Mouse (Mus musculus) neural tube, embryonic 12.5 days (tissue): Measurements from ENCODE around the gene Hoxc8. TPM values are rescaled to one million over a fixed set of nuclear protein-coding genes. Genes with fewer than 3 reads are reported as not detected.

Experiments used
- ATAC-seq: fragments of 200-750 bp; cut with Nextera tagmentation; 2 replicates; pipeline ENCODE4 v1.8.0; 2017; ENCODE audit warnings: low read depth, mild to moderate bottlenecking, moderate TSS enrichment, moderate library complexity; ENCODE audit not compliant: low FRiP score
- H3K27ac ChIP-seq: fragments of 300-500 bp; sonication (generic); 2 replicates; pipeline ENCODE4 v1.5.1; 2016
- H3K27me3 ChIP-seq: fragments of 300-500 bp; sonication (generic); replicated peaks from 2 replicates; pipeline ENCODE4 v1.6.1; 2016; ENCODE audit warnings: mild to moderate bottlenecking
- H3K36me3 ChIP-seq: fragments of 300-500 bp; sonication (generic); 2 replicates; pipeline ENCODE4 v1.6.1; 2016; ENCODE audit warnings: mild to moderate bottlenecking
- H3K4me1 ChIP-seq: fragments of 300-500 bp; sonication (generic); 2 replicates; pipeline ENCODE4 v1.6.1; 2016
- H3K4me2 ChIP-seq: fragments of 300-500 bp; sonication (generic); replicated peaks from 2 replicates; pipeline ENCODE4 v1.6.1; 2016; ENCODE audit warnings: mild to moderate bottlenecking
- H3K4me3 ChIP-seq: fragments of 300-500 bp; sonication (generic); 2 replicates; pipeline ENCODE4 v1.5.1; 2016
- H3K9ac ChIP-seq: fragments of 300-500 bp; sonication (generic); 2 replicates; pipeline ENCODE4 v1.6.1; 2016; ENCODE audit warnings: mild to moderate bottlenecking
- H3K9me3 ChIP-seq: fragments of 300-500 bp; sonication (generic); 2 replicates; pipeline ENCODE4 v1.6.1; 2016; ENCODE audit warnings: mild to moderate bottlenecking
- whole genome bisulfite sequencing: fragments of 180-500 bp; shearing (Covaris S2); methylation state at CpG from one replicate; pipeline ENCODE4 v1.1.7; 2016; 5-methylcytosine and 5-hydroxymethylcytosine counted together
- polyA plus RNA-seq: library from polyadenylated mRNA; unstranded; fragments of >200 nt; fragmentation: Nextera tagmentation; extraction: Ambion mirVana; gene quantifications from 2 replicates; pipeline ENCODE4 v1.2.1, GENCODE M21; 2016

The Hoxc8 gene
- polyA plus RNA-seq, 1 experiment from 2014 or later, result 65.6 TPM

- no peak; the same call in 1 of the 2 replicates for ATAC-seq
- Histone ChIP-seq H3K4me3 (peak overlapping the region; percentile 45), H3K9ac (peak overlapping the region; percentile 69), H3K36me3 (no peaks in the 10 kb centered on the region), H3K4me2 (peak overlapping the region; percentile 50), H3K4me1 (no peaks in the 10 kb centered on the region), H3K9me3 (no peaks in the 10 kb centered on the region), H3K27ac (peak overlapping the region; percentile 50), H3K27me3 (peaks cover 93% of the 10 kb centered on the region)
- WGBS, result under 1% methylated on average over 28 of the region's 28 CpGs
These were observed 35.4 kb upstream of the Hoxc8 start for GRCm38 (mm10) chr15:102955007-102955382.

DNA sequence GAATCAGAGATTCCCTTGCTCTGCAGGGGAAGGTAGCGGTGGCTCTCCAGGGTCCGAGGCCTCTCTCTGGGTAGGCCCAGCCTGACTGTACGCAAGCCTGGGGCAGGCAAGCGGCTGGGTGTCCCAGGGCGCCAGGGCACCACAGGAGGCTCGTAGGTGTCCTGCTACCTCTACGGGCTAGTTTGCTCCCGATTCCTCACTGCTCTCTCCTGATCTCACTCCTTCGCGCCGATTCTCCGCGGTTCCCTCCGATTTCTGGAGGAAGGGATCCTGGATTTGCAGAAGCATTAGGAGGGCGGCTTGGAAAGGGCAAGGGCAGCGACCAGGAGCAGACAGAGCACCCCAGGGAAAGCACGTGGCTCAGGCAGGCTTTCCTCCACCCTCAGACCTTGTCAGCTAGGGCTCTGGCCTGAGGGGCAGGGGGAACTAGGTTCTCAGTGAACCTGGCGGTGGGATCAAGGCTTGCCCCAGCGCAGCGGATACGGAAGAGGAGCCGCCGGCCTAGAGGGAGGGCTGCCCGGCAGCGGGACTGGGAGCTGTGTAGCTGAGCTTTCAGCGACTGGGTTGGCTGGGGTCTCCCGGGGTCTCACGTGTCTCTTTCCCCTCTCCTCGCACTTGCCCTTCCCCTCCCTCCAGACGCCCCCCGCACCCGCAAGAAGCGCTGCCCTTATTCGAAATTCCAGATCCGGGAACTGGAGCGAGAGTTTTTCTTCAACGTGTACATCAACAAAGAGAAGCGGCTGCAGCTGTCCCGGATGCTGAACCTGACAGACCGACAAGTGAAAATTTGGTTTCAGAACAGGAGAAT is 34.4 kb upstream of the Hoxc8 start:
- ATAC-seq, result no peak
- H3K9me3 ChIP-seq, result no peaks in the 10 kb centered on the region
- H3K27me3 ChIP-seq, result peaks cover 92% of the 10 kb centered on the region
- peak overlapping the region; percentile 50 for H3K4me2 ChIP-seq
- peak overlapping the region; percentile 45 for H3K4me3 ChIP-seq
- H3K36me3 ChIP-seq, result no peaks in the 10 kb centered on the region
- no peak overlapping the region; the same call in 1 of the 2 replicates for H3K27ac ChIP-seq
- H3K4me1 ChIP-seq, result no peaks in the 10 kb centered on the region
- H3K9ac ChIP-seq, result peak overlapping the region; percentile 69
- WGBS, result under 1% methylated on average over 39 of the region's 40 CpGs

DNA sequence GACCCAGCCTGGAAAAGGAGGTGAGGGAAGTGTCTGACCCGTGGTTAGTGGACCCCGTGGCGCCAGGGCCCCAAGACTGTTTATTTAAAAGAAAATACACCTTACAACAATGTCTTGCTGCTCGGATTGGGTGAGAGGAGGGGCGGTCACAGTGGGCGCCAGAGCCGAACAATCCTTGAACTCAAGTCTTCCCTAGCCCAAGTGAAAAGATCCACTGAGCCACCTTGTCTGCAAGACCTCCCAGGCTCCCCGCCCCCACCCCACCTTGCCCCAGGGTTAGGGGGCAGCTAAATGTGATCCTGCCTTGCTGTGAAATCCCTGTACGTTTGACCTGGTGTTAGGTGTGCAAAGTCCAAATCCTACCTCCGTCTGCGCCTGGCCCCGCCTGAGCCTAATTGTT is 33.5 kb upstream of the Hoxc8 start:
- Histone ChIP-seq H3K4me1 (no peaks in the 10 kb centered on the region), H3K36me3 (no peaks in the 10 kb centered on the region), H3K9me3 (no peaks in the 10 kb centered on the region), H3K4me3 (peak overlapping the region; percentile 45), H3K9ac (peak overlapping the region; percentile 69), H3K27ac (0 out of 2 replicates have a peak overlapping the region, but pooled peaks have one; percentile 10), H3K4me2 (peak overlapping the region; percentile 50), H3K27me3 (peaks cover 92% of the 10 kb centered on the region)
- no peak for ATAC-seq
- WGBS, result 2% methylated on average over 12 of the region's 12 CpGs

GRCm38 (mm10) chr15:102959663-102960191 is 30.7 kb upstream of the Hoxc8 start:
- H3K9me3 ChIP-seq, result no peaks in the 10 kb centered on the region
- ATAC-seq, result no peak
- peak overlapping the region; percentile 52 for H3K9ac ChIP-seq
- H3K4me1 ChIP-seq, result no peaks in the 10 kb centered on the region; the same call in 1 of the 2 replicates
- H3K4me3 ChIP-seq, result peak overlapping the region; percentile 15
- H3K27me3 ChIP-seq, result peaks cover 88% of the 10 kb centered on the region
- under 1% methylated on average over 13 of the region's 13 CpGs for WGBS
- peak overlapping the region; percentile 33; the same call in 1 of the 2 replicates for H3K27ac ChIP-seq
- H3K4me2 ChIP-seq, result peak overlapping the region; percentile 54
- H3K36me3 ChIP-seq, result no peaks in the 10 kb centered on the region

GRCm38 (mm10) chr15:102961728-102962127 is 28.7 kb upstream of the Hoxc8 start:
- H3K4me2 ChIP-seq, result peak overlapping the region; percentile 54
- no peaks in the 10 kb centered on the region for H3K9me3 ChIP-seq
- H3K9ac ChIP-seq, result peak overlapping the region; percentile 48
- H3K27ac ChIP-seq, result peak overlapping the region; percentile 53; the same call in 1 of the 2 replicates
- peaks cover 88% of the 10 kb centered on the region for H3K27me3 ChIP-seq
- H3K4me1 ChIP-seq, result peaks cover 2% of the 10 kb centered on the region
- H3K4me3 ChIP-seq, result peak overlapping the region; percentile 5
- H3K36me3 ChIP-seq, result no peaks in the 10 kb centered on the region
- no peak for ATAC-seq
- WGBS, result 2% methylated on average over 6 of the region's 6 CpGs

DNA sequence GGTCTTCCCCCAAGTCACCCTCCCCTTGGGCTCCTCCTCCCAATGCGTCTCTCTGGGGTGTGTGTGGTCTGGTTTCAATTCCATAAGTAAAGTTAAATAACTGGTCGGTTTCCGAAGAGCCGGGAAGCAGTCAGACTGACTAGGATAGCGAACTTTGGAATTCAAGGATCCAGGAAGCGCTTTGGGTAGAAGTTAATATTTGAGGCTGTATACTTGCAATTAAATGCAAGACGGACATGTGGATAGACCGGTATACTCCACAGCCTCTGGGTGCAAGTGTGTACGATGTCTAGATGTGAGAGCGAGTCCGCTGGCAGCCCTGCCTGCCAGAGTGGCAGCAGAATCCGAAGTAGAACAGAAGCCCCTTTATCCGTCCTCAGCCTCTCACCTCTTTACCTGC is 27.9 kb upstream of the Hoxc8 start:
- no peak for ATAC-seq
- peak overlapping the region; percentile 86 for H3K4me2 ChIP-seq

GRCm38 (mm10) chr15:102963259-102963658 is 27.1 kb upstream of the Hoxc8 start:
- Histone ChIP-seq H3K9ac (peak overlapping the region; percentile 64), H3K36me3 (no peaks in the 10 kb centered on the region), H3K27me3 (peaks cover 84% of the 10 kb centered on the region), H3K4me2 (peak overlapping the region; percentile 86), H3K4me3 (peak overlapping the region; percentile 56), H3K9me3 (no peaks in the 10 kb centered on the region), H3K4me1 (peaks cover 8% of the 10 kb centered on the region), H3K27ac (peak overlapping the region; percentile 15; the same call in 1 of the 2 replicates)
- ATAC-seq, result no peak
- 3% methylated on average over 8 of the region's 8 CpGs for WGBS

More for the DNA sequence above, 27.9 kb upstream of the Hoxc8 start:
- WGBS, result 2% methylated on average over 13 of the region's 13 CpGs
- Histone ChIP-seq H3K9me3 (no peaks in the 10 kb centered on the region), H3K27me3 (peaks cover 88% of the 10 kb centered on the region), H3K9ac (peak overlapping the region; percentile 64), H3K36me3 (no peaks in the 10 kb centered on the region), H3K4me1 (peaks cover 8% of the 10 kb centered on the region), H3K27ac (no peak overlapping the region), H3K4me3 (peak overlapping the region; percentile 56)

GRCm38 (mm10) chr15:102963671-102964640 is 26.5 kb upstream of the Hoxc8 start:
- WGBS, result 1% methylated on average over 28 of the region's 28 CpGs
- H3K9ac ChIP-seq, result peak overlapping the region; percentile 64
- peaks cover 85% of the 10 kb centered on the region for H3K27me3 ChIP-seq

DNA sequence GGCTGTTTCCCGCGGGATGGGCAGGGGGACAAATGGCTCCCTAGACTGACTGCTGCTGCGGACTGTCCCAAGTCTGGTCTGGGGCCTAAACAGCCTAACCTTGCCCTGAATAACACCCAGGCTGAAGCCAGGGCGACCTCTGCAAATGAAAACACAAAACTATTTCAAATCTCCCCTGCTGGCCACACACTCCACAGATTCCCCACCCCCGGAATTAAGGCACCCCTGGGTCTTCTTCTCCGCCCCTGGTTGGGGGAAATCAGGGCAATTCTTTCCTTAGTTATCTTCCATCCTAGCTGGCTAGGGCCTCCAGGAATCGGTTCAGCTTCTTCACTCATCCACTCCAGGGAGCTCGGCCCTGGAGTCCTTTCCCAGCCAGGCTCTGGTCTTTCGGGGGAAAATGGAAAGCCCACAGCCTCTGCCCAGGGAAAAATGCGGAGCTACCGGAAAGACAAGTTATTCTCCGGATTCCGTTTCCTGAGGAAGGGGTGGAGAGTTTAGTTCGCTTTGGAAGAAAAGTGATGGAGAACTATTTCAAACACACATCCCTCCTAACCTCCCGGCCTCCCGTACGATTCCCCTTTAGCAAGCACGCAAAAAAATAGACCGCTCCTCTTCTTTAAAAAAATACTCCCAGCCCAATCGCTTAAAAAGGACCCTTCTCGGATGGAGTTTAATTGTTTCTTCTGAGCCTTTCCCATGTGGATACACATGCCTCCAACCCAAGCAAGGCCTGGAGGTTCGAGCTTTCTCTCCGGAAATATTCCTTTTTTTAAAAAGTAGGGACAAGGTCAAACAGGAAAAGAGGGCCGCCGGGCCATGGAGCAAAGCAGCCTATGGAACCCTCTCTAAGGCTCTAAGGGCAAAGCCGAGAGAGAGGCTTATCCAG is 25.2 kb upstream of the Hoxc8 start:
- no peak for ATAC-seq
- 3% methylated on average over 26 of the region's 26 CpGs for WGBS
- H3K9ac ChIP-seq, result peak overlapping the region; percentile 64
- H3K27me3 ChIP-seq, result peaks cover 83% of the 10 kb centered on the region
- H3K4me1 ChIP-seq, result peaks cover 8% of the 10 kb centered on the region
- H3K27ac ChIP-seq, result peak overlapping the region; percentile 64; the same call in 1 of the 2 replicates
- no peaks in the 10 kb centered on the region for H3K36me3 ChIP-seq
- H3K9me3 ChIP-seq, result no peaks in the 10 kb centered on the region
- H3K4me3 ChIP-seq, result peak overlapping the region; percentile 56
- H3K4me2 ChIP-seq, result peak overlapping the region; percentile 86

More at GRCm38 (mm10) chr15:102963671-102964640, 26.5 kb upstream of the Hoxc8 start:
- ATAC-seq, result no peak
- Histone ChIP-seq H3K36me3 (no peaks in the 10 kb centered on the region), H3K4me2 (peak overlapping the region; percentile 86), H3K27ac (peak overlapping the region; percentile 15; the same call in 1 of the 2 replicates), H3K9me3 (no peaks in the 10 kb centered on the region), H3K4me3 (peak overlapping the region; percentile 56), H3K4me1 (peaks cover 8% of the 10 kb centered on the region)

DNA sequence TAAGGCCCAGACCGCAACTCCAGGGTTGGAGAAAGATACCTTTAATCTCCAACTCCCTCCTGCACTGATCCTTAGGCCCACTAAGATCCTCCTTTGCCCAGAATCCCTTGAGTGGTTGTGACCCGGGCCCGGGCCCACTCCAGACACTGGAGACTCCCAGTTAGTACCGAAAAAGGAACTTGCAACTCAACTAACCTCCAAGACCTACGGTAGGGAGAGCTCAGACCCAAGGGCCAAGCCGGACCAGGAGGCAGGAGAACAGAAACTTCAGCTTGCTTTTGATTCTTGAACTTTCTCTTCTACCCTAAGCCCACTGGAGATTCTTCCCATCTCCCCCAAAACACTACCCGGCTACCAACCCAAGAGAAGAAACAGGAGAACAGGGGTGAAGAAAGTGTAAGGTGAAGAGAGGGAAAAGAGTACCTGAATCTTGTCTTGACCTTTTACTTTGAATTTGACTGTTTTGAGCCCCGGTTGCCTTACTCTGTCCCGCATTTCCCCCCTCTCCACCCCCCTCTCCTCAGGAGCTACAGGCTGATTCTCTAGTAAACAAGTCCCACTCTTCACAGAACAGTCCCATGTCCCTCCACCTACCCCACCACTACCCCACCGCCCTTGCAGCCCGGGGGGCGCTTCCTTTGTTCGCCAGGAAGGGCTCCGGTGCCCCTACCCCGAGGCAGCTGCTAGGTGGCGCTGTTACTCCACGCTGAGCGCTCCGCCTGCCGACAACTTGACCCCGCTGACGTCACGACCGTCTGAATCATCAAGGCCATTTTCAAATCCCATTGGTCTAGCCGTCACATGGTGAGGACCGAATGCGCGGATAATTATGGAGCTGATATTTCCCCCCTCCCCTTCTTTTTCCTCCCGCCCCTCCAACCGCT is 24.3 kb upstream of the Hoxc8 start:
- peak overlapping the region; percentile 64 for H3K27ac ChIP-seq
- peak overlapping the region; percentile 56 for H3K4me3 ChIP-seq
- no peaks in the 10 kb centered on the region for H3K9me3 ChIP-seq
- peaks cover 8% of the 10 kb centered on the region for H3K4me1 ChIP-seq
- peak overlapping the region; percentile 100 for H3K9ac ChIP-seq
- H3K27me3 ChIP-seq, result peaks cover 81% of the 10 kb centered on the region
- H3K36me3 ChIP-seq, result no peaks in the 10 kb centered on the region
- peak; percentile 84 for ATAC-seq
- 2% methylated on average over 30 of the region's 30 CpGs for WGBS
- peak overlapping the region; percentile 86 for H3K4me2 ChIP-seq
